Mouse (Mus musculus) mouse embryonic stem cell (cell line): ENCODE data around the gene St6galnac3.

Experiments used
- in situ Hi-C, 2 experiments: fragments of 300-500 bp; cut with MboI; formaldehyde crosslinking; loops; 1 replicate in 1 of 2; 3 replicates in 1 of 2; pipeline ENCODE4 v1.14.3; 2019 to 2020; ENCODE audit warnings: low sequenced_read_pairs in 2 of 2, low pct_unique_long_range_greater_than_20kb in 1 of 2, mixed read lengths in 1 of 2; ENCODE audit not compliant: unreplicated experiment in 1 of 2

St6galnac3 gene

DNA sequence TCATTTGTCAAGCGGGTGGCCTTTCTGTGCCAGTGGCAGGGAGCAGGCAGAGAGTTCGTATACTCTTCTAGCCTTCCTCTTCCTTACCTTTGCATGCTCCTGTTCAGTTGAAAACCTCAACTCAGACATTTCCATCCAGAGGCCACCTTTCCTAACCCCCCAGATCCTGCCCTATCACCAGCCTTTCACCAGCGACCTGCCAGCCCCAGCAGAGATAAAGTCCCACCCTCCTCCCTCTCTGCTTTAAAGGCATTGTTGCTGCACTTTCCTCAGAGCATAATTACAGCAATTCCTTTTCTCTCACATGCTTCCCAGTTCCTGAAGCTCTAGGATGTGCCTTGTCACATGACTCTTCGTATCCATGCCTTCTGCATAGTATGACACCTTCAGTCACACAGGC lies 215.3 kb downstream of the St6galnac3 start:
- in situ Hi-C loops, result no loop called here

GRCm38 (mm10) chr3:153509029-153509428 lies 215.9 kb downstream of the St6galnac3 start:
- in situ Hi-C loops, result no loop called here

DNA sequence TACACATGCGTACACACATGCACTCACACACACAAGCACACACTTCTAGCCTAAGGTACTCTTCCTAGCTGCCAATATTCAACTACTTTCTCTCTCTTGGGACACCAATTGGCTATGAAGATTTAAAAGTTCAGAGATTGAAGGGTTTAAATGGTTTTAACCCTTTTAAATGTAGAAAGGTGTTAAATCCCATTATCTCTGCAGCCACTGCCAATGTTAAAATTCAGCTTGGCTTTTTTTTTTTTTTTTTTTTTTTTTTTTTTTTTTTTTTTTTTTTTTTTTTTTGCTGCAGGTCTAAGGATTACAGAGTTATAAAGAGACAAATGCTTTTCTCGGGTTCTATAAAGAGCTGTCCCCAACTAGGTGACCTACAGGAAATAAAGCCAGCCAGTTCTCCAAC lies 216.4 kb downstream of the St6galnac3 start:
- in situ Hi-C loops, result no loop called here

- in situ Hi-C loops, result no loop called here
These were observed 217.4 kb downstream of the St6galnac3 start for GRCm38 (mm10) chr3:153507599-153507998.

DNA sequence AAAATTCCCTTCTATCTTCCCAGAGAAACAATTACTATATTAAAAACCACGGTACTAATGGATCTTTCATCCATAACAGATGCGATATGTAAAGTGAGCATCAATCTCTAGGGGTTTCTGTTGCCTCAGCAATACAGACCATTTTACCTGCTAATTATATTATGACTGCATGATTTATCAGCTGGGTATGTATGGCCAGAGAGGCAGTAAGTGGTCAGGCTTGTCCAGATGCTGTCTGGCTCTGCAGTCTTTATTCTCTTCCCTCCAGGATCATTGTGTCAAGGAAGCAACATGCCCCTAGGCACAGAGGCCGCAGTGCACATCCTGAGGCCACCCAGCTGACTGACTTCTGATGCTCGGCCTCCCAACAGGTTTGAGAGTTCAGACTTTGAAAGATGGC lies 222.5 kb downstream of the St6galnac3 start:
- in situ Hi-C loops, result no loop called here

DNA sequence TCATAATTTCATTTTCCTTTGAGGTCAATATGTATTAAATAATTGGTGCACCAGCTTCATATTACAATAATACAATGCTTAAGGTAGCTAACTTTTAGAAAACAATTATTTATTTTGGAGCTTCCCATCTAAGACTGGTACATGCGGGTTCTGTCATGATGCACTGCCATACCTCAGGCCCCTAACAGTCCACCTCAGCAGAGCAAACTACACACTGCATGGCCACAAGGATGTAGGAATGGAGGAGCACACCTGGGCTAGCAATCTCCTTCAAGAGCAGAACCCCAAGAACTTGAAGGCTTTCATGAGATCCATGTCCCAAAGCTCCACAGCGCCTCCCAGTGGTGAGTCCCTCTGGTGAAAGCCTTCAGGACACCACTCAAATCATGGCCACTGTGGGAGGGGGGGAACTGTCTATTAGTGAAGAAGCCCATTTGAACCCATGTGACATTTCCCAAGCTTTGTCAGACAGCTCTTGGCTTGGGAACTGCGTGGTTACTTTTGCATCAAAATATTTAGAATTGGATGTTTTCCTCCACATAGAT lies 223.6 kb downstream of the St6galnac3 start:
- in situ Hi-C loops, result no loop called here

GRCm38 (mm10) chr3:153492986-153493385 lies 232.0 kb downstream of the St6galnac3 start:
- in situ Hi-C loops, result no loop called here

GRCm38 (mm10) chr3:153489718-153490117 lies 235.3 kb downstream of the St6galnac3 start:
- in situ Hi-C loops, result no loop called here

DNA sequence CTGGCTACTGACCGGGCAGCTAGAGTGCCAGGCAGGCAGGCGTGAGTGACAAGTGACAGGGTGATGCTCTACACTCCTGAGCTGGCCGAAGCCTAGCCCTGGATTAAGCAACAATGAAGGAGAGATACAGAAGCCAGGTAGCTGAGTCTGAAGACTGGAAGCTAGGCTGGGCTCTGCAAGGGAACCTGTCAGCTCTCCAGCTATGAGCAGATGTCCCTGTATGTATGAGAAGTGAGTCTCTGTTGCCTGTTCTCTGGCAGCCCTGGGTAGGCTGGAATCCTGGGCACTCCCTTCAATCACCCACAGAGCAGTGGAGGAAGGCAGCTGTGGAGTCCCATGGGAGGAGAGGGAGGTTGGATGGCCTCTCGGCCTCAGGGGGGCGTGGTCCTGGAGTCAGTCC lies 236.0 kb downstream of the St6galnac3 start:
- in situ Hi-C loops, result no loop called here

GRCm38 (mm10) chr3:153485176-153485575 lies 239.8 kb downstream of the St6galnac3 start:
- in situ Hi-C loops, result no loop called here

GRCm38 (mm10) chr3:153484701-153485100 lies 240.3 kb downstream of the St6galnac3 start:
- in situ Hi-C loops, result no loop called here

DNA sequence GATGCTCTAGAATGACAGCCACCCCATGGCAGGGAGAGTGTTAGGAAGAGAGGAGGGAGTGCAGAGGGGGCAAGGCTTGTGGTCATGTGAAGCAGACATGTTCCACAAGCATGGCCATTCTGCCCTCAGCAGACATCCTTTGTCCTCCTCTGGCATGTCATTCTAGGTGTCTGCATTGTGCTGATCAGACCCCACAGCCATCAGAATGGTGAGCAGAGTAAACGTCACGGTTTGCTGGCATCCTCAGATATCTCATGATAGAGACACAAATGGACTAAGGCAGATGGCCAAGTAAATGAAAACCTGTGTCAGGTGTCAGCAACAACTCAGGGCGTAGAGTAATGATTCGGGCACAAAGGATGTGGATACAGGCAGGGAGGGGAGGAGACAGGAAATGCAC lies 241.3 kb downstream of the St6galnac3 start:
- in situ Hi-C loops, result no loop called here

- in situ Hi-C loops, result no loop called here
These were observed 242.9 kb downstream of the St6galnac3 start for GRCm38 (mm10) chr3:153482098-153482497.

GRCm38 (mm10) chr3:153481012-153481411 lies 244.0 kb downstream of the St6galnac3 start:
- in situ Hi-C loops, result no loop called here

DNA sequence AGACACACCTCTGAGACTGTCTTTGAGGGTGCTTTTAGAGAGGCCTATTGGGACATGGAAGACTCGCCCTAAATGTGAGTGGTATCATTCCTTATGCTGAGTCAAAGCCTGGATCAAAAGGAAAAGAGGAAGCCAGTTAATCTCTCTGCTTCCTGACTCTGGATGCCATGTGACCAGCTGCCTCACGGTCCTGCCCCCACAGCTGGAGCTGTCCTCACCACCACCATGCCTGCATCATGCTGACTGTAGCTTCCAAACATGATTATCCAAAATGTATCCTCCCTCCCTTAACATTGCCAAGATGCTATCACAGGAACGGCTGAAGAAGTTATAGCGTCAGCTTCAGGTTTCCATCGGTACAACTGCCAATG lies 244.4 kb downstream of the St6galnac3 start:
- in situ Hi-C loops, result no loop called here

- in situ Hi-C loops, result no loop called here
These were observed 244.9 kb downstream of the St6galnac3 start for GRCm38 (mm10) chr3:153480005-153480635.

DNA sequence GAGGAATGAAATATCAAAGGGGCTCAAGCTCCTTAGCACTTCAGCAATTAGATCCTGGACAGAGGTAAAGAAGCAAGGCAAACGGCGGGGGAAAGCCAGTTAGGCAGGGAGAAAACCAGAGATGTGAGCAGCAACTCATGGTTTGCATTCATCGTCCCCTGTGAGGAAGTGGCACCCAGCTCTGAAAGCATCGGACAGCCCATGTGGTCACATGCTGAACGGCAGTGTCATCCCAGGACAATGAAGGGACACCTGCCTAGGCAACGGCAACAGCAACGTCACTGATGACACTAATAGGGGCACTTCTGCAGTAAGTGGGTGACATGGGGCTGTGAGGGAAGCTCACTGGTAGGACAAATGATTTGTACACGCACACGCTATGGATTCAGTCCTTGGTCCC lies 249.1 kb downstream of the St6galnac3 start:
- in situ Hi-C loops, result no loop called here

- in situ Hi-C loops, result no loop called here
These were observed 249.5 kb downstream of the St6galnac3 start for GRCm38 (mm10) chr3:153475461-153475860.

DNA sequence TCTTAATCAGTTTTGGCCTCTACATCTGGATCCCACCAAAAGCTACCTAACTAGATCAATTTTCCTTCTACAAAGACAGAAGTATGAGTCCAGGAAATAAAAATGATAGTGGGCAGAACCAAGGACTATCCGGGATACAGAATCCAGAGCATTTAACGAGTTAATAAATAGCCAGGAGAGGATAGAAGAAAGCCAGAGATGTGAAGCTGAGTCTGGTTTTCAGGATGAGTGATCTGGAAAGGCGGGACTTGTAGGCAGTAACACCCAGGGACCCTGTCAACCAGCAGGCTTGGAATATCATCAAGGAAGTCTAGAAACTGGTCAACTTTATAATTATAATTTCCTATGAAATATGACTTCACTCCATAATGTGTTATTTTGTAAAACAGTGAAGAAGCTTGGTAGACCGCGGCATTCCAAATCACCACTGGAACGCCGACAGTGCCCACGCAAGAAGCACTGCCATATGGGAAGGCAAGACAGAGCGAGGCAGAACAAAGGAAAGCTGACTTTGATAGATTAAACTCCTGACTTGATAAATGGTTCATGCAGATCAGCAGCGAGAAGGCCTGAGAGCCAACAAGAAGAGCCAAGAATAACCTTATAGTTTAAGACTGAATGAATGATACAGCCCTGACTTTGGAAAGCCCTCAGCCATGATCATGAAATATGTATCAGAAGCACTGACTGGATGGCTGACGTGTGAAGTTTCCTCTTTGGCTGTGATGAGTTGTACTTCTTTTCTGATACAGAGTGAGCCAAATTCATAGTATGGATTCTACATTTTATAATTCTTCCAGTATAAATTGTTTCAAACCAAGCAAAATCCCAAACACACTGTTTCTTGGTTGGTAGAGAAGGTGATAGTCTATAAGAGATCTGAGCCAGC lies 252.1 kb downstream of the St6galnac3 start:
- in situ Hi-C loops, result no loop called here

GRCm38 (mm10) chr3:153463849-153464248 lies 261.1 kb downstream of the St6galnac3 start:
- in situ Hi-C loops, result no loop called here
